Mouse (Mus musculus) brain, embryonic 14.5 days (tissue): ENCODE data around the gene Cadm4.

Experiments used
- CTCF ChIP-seq: fragments of 200-500 bp; IDR thresholded peaks from 2 replicates; pipeline ENCODE4 v1.5.1; 2012; ENCODE audit warnings: inconsistent platforms, mild to moderate bottlenecking, moderate library complexity, borderline replicate concordance; ENCODE audit not compliant: insufficient read depth, insufficient read length; ENCODE audit errors: extremely low read depth
- POLR2A ChIP-seq: fragments of 200-500 bp; IDR thresholded peaks from 2 replicates; pipeline ENCODE4 v1.6.1; 2012; ENCODE audit warnings: mild to moderate bottlenecking, inconsistent platforms, borderline replicate concordance; ENCODE audit not compliant: poor library complexity, insufficient read depth, insufficient read length, severe bottlenecking; ENCODE audit errors: extremely low read depth

DNA sequence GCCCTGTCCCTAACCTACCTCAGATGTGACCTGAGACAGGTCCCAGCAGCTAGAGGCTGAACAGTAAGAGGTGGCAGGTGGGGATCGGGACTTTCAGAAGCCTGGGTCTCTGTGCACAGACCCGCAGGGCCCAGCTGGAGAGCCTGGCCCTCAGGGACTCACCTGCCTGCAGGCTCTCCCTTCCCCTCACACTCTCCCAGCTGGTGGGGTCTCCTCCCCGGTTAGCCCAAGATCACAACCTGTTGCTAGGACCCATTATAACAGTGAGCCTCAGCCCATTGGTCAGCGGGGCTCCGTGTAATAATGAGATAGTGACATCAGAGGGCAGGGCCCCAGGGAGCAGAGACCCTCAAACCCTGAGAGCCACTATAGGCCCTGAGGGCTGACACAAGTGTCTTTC is 46.5 kb upstream of the Cadm4 start:
- TF ChIP-seq CTCF (no peak), POLR2A (no peak)
